Mouse (Mus musculus): ENCODE results near the gene Prkcd.

The Prkcd gene

GRCm38 (mm10) chr14:30625856-30626726 lies at the start of gene Prkcd:
Gene Prkcd (minus strand): TSS chr14:30626210.
- peak; percentile 86 for DNase-seq (ENCODE audit: low spot score)

- DNase-seq (ENCODE audit: low spot score): no peak
These were observed 48.9 kb upstream of the Prkcd start for GRCm38 (mm10) chr14:30674947-30675346.

- DNase-seq (ENCODE audit: low spot score): peak; percentile 89
These were observed 45.9 kb upstream of the Prkcd start for GRCm38 (mm10) chr14:30671986-30672312.

GRCm38 (mm10) chr14:30671095-30671985 lies 45.3 kb upstream of the Prkcd start:
- no peak for DNase-seq (ENCODE audit: low spot score)

GRCm38 (mm10) chr14:30670161-30670560 lies 44.2 kb upstream of the Prkcd start:
- no peak for DNase-seq (ENCODE audit: low spot score)

GRCm38 (mm10) chr14:30666604-30667003 lies 40.6 kb upstream of the Prkcd start:
- no peak for DNase-seq (ENCODE audit: low spot score)

- no peak for DNase-seq (ENCODE audit: low spot score)
These were observed 40.1 kb upstream of the Prkcd start for GRCm38 (mm10) chr14:30666061-30666460.

GRCm38 (mm10) chr14:30655531-30655930 lies 29.5 kb upstream of the Prkcd start:
- no peak for DNase-seq (ENCODE audit: low spot score)

GRCm38 (mm10) chr14:30654691-30655228 lies 28.8 kb upstream of the Prkcd start:
- no peak for DNase-seq (ENCODE audit: low spot score)

- DNase-seq (ENCODE audit: low spot score): peak; percentile 99
These were observed 28.1 kb upstream of the Prkcd start, which contains the start of gene Rft1 for GRCm38 (mm10) chr14:30653943-30654659. Gene Rft1 (plus strand): TSS chr14:30654360.

GRCm38 (mm10) chr14:30650969-30651368 lies 25.0 kb upstream of the Prkcd start:
- peak; percentile 76 for DNase-seq (ENCODE audit: low spot score)

GRCm38 (mm10) chr14:30649745-30650144 lies 23.7 kb upstream of the Prkcd start:
- no peak for DNase-seq (ENCODE audit: low spot score)

GRCm38 (mm10) chr14:30648478-30648877 lies 22.5 kb upstream of the Prkcd start:
- DNase-seq (ENCODE audit: low spot score): no peak

- DNase-seq (ENCODE audit: low spot score): no peak
These were observed 20.5 kb upstream of the Prkcd start for GRCm38 (mm10) chr14:30646486-30646885.

- DNase-seq (ENCODE audit: low spot score): no peak
These were observed 19.1 kb upstream of the Prkcd start for GRCm38 (mm10) chr14:30645066-30645465.

- no peak for DNase-seq (ENCODE audit: low spot score)
These were observed 18.0 kb upstream of the Prkcd start for GRCm38 (mm10) chr14:30644026-30644425.

GRCm38 (mm10) chr14:30641748-30642147 lies 15.7 kb upstream of the Prkcd start:
- DNase-seq (ENCODE audit: low spot score): no peak

GRCm38 (mm10) chr14:30638686-30639085 lies 12.7 kb upstream of the Prkcd start:
- DNase-seq (ENCODE audit: low spot score): no peak

- DNase-seq (ENCODE audit: low spot score): no peak
These were observed 12.0 kb upstream of the Prkcd start for GRCm38 (mm10) chr14:30638009-30638408.

- DNase-seq (ENCODE audit: low spot score): peak; percentile 28
These were observed 11.1 kb upstream of the Prkcd start for GRCm38 (mm10) chr14:30637087-30637486.

- DNase-seq (ENCODE audit: low spot score): no peak
These were observed 10.5 kb upstream of the Prkcd start for GRCm38 (mm10) chr14:30636499-30636898.
